Mouse (Mus musculus): ENCODE results near the gene Crybb1.
A peak's percentile ranks its signal among the peaks of the same experiment; 100 is the strongest.

The Crybb1 gene

GRCm38 (mm10) chr5:112237866-112238570 is 17.6 kb upstream of the Crybb1 start:
- no peak for DNase-seq (ENCODE audit: low read depth, low spot score)

- DNase-seq (ENCODE audit: low read depth, low spot score), result no peak
These were observed 16.7 kb upstream of the Crybb1 start for GRCm38 (mm10) chr5:112238781-112239482.

DNA sequence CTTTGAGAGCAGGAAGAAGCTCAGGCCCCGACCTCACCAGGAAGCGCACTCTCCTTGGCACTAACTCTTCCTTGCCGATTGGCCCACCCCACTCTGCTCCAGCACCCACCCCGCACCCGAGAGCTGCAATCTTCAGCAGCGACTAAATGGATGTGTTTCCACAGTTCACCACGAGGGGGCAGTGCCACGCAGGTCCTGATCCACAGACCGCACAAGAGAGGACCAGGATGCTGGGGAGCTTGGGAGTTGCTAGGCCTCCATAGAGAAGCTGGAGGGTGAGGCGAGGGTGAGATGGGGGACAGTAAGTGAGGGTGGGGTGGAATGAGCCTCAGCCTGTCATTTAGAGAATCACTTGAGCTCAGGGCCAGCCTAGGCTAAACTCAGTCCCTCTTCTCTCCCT is 14.9 kb upstream of the Crybb1 start:
- peak; percentile 91 for DNase-seq (ENCODE audit: low read depth, low spot score)

DNA sequence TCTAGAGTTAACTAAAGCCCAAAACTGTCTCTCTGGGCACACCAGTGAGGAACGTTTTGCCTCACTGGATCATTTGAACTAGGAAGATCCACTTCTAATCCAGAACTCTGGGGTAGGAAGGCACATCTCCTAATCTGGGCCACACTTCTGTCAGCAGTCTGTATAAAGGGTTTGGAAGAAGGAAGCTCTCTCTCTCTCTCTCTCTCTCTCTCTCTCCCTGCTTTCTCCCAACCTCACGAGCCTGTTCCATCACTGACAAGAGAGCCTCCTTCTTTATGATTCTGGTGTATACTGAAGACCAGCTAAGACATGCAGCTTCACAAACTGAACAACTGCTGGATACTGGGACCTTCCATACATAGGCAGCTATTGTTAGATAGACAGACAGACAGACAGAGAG is 13.8 kb upstream of the Crybb1 start:
- DNase-seq (ENCODE audit: low read depth, low spot score), result no peak

GRCm38 (mm10) chr5:112242361-112242778 is 13.2 kb upstream of the Crybb1 start:
- DNase-seq (ENCODE audit: low read depth, low spot score), result no peak

- DNase-seq (ENCODE audit: low read depth, low spot score), result peak; percentile 73
These were observed 12.6 kb upstream of the Crybb1 start for GRCm38 (mm10) chr5:112243041-112243440.

GRCm38 (mm10) chr5:112243539-112244274 is 11.9 kb upstream of the Crybb1 start:
- no peak for DNase-seq (ENCODE audit: low read depth, low spot score)

DNA sequence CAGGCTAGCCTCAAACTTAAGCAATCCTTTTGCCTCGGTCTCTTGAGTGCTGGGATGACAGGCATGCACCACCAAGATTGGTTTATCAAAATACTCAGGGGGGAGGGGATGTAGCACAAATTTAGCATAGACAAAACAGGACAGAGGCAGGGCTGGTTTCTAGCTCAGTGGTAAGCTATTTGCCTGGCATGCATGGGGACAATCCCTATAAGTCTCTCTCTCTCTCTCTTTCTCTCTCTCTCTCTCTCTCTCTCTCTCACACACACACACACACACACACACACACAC is 11.4 kb upstream of the Crybb1 start:
- no peak for DNase-seq (ENCODE audit: low read depth, low spot score)

DNA sequence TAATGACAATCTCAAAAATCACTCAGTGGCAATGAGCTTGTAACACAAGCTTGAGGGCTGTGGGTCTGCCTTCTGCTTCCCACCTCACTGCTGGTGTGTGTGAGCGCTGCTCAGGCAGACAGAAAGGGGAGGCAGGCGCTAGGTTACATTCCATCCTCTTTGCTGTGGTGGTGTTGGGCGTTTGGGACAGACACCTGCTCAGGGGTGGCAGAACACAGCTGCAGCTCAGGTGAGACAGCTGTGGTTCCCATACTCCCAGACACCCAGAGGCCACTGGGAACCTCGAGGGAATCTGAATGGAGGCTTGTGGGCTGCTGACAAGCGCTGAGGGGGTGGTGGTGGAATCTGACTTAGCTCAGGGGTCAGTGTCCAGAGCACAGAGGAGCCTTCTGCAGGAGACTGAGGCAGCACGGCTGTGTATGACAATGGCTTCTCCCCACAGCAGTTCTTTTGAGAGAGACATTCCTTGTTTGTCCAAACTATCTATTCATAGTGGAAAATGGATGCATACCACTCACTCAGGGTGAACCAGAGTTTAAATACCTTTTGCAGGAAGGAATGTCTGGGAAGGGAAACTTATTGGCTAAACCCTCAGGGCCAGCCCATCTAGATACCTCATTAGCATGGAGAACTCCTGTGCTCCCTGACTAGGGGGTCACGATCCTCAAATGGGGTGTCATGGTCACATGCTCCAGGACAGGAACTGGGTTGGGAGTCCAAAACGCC is 10.6 kb upstream of the Crybb1 start:
- DNase-seq (ENCODE audit: low read depth, low spot score), result peak; percentile 39

GRCm38 (mm10) chr5:112247399-112247798 is 8.2 kb upstream of the Crybb1 start:
- peak; percentile 46 for DNase-seq (ENCODE audit: low read depth, low spot score)

GRCm38 (mm10) chr5:112249106-112249505 is 6.5 kb upstream of the Crybb1 start:
- no peak for DNase-seq (ENCODE audit: low read depth, low spot score)

GRCm38 (mm10) chr5:112252400-112252799 is 3.2 kb upstream of the Crybb1 start, which contains the start of gene Cryba4:
Cryba4 (minus strand) TSS chr5:112252518.
- no peak for DNase-seq (ENCODE audit: low read depth, low spot score)

- peak; percentile 67 for DNase-seq (ENCODE audit: low read depth, low spot score)
These were observed 2.4 kb upstream of the Crybb1 start for GRCm38 (mm10) chr5:112253169-112253568.

DNA sequence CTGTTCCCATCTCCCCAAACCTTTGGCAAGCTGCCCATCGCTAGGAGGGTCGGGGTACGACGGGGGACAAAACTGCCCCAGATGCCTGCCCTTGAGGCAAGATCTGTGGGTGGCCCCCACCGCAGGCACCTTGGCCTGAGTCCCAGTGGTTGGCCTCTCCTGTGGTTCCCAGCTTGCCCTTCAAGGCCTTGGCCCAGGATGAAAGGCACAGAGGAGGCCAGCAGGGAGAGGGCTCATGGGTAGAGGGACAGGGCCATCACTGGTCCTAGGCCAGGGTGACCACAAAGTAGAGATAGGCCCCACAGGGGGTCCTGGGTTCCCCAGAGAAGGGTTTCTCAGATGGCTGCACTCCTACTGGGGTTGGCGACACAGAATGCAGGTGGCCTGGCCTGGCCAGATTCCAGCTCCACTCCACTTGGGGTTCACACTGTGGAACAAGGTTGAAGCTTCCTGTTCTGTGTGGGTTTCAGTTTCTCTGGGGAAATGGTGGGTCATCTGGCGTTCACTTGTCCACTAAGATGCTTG is 1.3 kb upstream of the Crybb1 start:
- no peak for DNase-seq (ENCODE audit: low read depth, low spot score)

DNA sequence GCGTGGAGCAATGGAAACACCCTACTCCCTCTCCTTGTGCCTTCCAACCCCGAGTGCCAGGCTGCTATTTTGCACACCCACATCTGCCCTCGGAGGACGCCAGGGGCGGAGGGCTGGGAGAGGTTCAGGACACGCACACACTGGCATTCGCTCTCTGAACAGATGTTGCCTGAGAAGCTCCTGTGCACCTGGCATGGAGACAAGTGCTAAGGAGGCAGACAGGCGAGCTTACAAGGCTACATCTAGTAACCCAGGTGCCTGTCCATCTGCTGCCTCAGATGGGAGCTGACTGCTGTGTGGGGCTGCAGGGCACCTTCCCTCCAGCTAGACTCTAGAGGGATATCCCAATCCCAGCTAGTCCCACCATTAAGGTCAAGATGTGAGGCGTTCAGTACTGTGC is 842 bp downstream of the Crybb1 start:
- DNase-seq (ENCODE audit: low read depth, low spot score), result no peak

- DNase-seq (ENCODE audit: low read depth, low spot score), result no peak
These were observed 2.3 kb downstream of the Crybb1 start for GRCm38 (mm10) chr5:112257896-112258295.

DNA sequence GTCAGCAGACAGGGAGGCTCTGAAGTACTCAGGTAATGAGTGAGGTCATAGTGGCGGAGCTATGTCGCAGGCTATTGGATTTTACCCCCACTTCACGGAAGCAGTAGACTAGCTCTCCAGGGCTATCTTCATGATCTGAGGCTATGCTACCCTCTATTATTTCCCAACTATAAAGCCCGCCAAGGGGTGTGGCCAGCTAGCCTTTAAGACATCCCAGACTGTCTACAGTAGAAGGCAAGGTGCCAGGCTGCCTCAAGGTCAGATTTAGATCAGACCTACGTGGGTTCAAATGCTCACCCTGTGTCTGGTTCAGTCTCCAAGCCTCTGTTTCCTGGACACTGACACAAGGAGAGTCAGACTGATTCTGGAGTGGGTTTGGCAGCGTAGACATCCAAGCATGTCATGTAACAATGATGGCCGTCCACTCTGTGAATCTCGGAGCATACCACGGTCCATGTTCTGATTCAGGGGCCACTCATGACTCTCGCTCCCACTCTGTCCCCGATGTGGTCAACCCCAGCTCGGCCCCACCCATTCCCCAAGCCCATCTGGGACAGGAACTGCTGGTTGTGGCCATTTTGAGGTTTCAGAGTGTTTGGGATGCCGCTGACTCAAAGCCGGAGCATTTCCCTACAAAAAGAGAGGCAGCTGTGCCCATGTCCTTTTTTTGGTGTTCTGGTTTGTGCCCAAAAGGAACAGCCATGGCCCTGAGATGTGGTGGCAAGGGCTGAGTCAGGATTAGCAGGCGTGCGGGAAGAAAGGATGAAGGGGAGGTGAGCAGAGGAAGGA is 4.4 kb downstream of the Crybb1 start:
- no peak for DNase-seq (ENCODE audit: low read depth, low spot score)

- DNase-seq (ENCODE audit: low read depth, low spot score), result no peak
These were observed 5.2 kb downstream of the Crybb1 start for GRCm38 (mm10) chr5:112260818-112261217.

DNA sequence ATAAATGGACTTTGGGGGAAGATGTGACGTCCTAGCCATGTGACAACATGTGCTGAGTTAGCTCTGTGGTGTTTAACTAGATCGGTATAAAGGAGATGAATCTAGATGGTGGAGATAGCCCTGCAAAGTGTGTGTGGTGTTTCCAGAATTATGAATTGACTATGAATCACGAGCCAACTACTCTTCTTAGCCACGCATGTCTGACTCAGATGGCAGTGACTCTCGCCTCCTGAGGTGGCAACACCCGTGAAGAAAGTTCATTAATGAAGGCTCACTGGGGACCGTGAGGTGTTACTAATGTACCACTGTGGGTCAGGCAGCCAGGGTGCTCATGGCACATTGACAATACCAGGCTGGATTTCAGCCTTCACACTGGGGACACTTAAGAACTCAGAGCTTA is 8.5 kb downstream of the Crybb1 start:
- DNase-seq (ENCODE audit: low read depth, low spot score), result no peak

- no peak for DNase-seq (ENCODE audit: low read depth, low spot score)
These were observed 9.5 kb downstream of the Crybb1 start for GRCm38 (mm10) chr5:112265110-112265509.

DNA sequence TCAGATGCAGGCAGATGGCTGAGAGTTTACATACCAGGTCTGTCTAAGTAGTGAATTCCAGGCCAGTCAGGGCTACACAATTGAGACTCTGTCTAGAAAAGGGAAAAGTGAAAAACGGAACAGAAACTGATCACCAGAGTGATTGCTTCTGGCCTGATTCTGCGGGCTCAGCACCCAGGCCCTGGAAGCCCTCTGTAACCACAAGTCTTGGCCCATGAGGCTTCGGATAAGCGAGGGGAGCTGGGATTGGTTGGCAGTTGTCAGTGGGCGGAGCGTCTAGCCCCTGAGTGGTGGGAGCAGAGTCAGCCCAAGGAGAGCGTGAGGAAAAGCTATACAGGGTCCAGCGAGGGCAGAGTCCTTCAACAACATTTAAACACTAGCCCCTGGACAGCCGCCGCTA is 9.9 kb downstream of the Crybb1 start:
- peak; percentile 79 for DNase-seq (ENCODE audit: low read depth, low spot score)
